In genomic region chr2:102549611-102550266, GRCm38 (mm10) we compare ENCODE assay signal across 7 mouse cellular contexts. TPM values are rescaled to one million over a fixed set of nuclear protein-coding genes. Genes with fewer than 3 reads are reported as not detected.
DNase-seq lines count a peak whose midpoint lies in the region; ATAC-seq lines count a peak whose summit lies in the region.

Gene Pamr1, plus strand, starts transcription at chr2:102550012.

- no peak within 1 kb of the TSS for H3K27ac ChIP-seq in neural tube, embryonic 11.5 days (ENCODE audit: low read depth, low read length)

- H3K27me3 ChIP-seq in neural tube, embryonic 11.5 days (ENCODE audit: control insufficient read depth, insufficient read depth, low read length), result 0 out of 2 replicates have a peak, but pooled peaks cover 6% of the 10 kb centered on the region

- no peaks in the 10 kb centered on the region for H3K36me3 ChIP-seq in neural tube, embryonic 11.5 days (ENCODE audit: control insufficient read depth, insufficient read depth, low read length)

- ATAC-seq in neural tube, embryonic 11.5 days (ENCODE audit: insufficient read depth, low FRiP score, low TSS enrichment), result no peak
- ATAC-seq in megakaryocyte-erythroid progenitor cell, adult 5-6 weeks (replicated peaks; ENCODE audit: low FRiP score, low TSS enrichment, poor library complexity, severe bottlenecking), result no peak

- no peaks in the 10 kb centered on the region for H3K9me3 ChIP-seq in neural tube, embryonic 11.5 days (ENCODE audit: control insufficient read depth, low read length)

- H3K4me1 ChIP-seq in neural tube, embryonic 11.5 days (ENCODE audit: control insufficient read depth, insufficient read depth, low read length), result no peaks in the 10 kb centered on the region

- H3K4me3 ChIP-seq in neural tube, embryonic 11.5 days (ENCODE audit: low read depth, low read length), result peak within 1 kb of the TSS; percentile 31

- DNase-seq in ZHBTc4 (ENCODE audit: low read depth, low spot score), result peak; percentile 27
- peak; percentile 17 for DNase-seq in cerebellum, adult 9-11 months
- DNase-seq in gastrocnemius, adult 18-20 months (ENCODE audit: low spot score), result peak; percentile 31
- DNase-seq in hindlimb bud, embryonic 11.5 days (ENCODE audit: extremely low spot score, low read depth, low spot score), result peak; percentile 22
- peak; percentile 37 for DNase-seq in liver
- DNase-seq in neural tube, embryonic 11.5 days (ENCODE audit: low spot score), result peak; percentile 62

- peak within 1 kb of the TSS; percentile 70 for H3K4me2 ChIP-seq in neural tube, embryonic 11.5 days (ENCODE audit: low read depth)

- under 1% methylated on average over 26 of the region's 26 CpGs for WGBS in neural tube, embryonic 11.5 days

- H3K9ac ChIP-seq in neural tube, embryonic 11.5 days (ENCODE audit: low read length), result peak within 1 kb of the TSS; percentile 39; the same call in 1 of the 2 replicates

RNA-seq across cellular contexts. Expression of gene Pamr1, which starts in this region (rescaled TPM):
- 10 to 100 TPM in 1 of 2 experiments, 1 to 10 TPM in 1; 6.3 to 12.2 TPM for total RNA-seq in gastrocnemius, adult 18-20 months (2021)
- 3.8 and 4.4 TPM in 2 replicates for polyA plus RNA-seq in neural tube, embryonic 11.5 days (2014; fragmentation: Nextera tagmentation; extraction: Ambion mirVana)
- total RNA-seq in megakaryocyte-erythroid progenitor cell, adult 5-6 weeks (2014; fragmentation: Nextera tagmentation), result not detected in 2 replicates
- total RNA-seq in megakaryocyte-erythroid progenitor cell, adult 5-6 weeks (2017), result not detected in 2 replicates

Comparison
In these comparisons a context has a peak if more than half of its experiments do, and no peak if none do; other contexts are left out.
1. RNA of gene Pamr1 (total RNA-seq): 6.3 to 12.2 TPM in gastrocnemius, adult 18-20 months; not detected in megakaryocyte-erythroid progenitor cell, adult 5-6 weeks; every median in the first group is over 4 times any median in the second.
2. Peak in every context shown above with its lines, with median percentiles within 50 percentile points of each other: DNase-seq.